Mouse (Mus musculus) stomach, postnatal 0 days (tissue): ENCODE measurements at regions not wholly inside any gene's neighbourhood (a gene's known extent, or its start where the extent isn't known, plus 50 kb on each side); places are given as distances from the start of the nearest gene placed in this dataset.

ENCODE experiments used
- CTCF ChIP-seq: IDR thresholded peaks from 2 replicates; pipeline ENCODE4 v1.5.1; 2016; ENCODE audit warnings: antibody characterized with exemption, low read depth, mild to moderate bottlenecking, moderate library complexity
- EP300 ChIP-seq: optimal IDR thresholded peaks from 2 replicates; pipeline ENCODE3; 2016; ENCODE audit warnings: antibody characterized with exemption

DNA sequence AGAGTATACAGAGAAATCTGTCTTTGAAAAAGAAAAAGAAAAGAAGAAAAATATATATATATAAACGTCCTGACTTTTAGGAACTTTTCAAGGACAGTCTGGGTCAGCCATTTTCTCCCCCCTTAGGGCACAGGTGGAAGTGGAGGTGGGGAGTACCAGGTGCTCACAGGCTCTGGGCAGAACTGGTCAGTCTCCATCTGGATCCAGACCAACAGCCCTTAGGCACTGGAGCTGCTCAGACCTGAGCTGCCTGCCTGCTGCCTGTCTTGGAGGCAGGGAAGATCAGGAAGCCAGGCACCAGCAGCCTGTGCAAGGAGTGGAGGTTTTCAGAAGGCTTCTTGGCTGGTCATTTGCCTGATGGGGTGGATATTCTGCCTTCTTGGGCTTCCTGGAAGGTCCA, 50.7 kb upstream of the Slc2a1 start:
- no peak for TF ChIP-seq CTCF
- no peak for TF ChIP-seq EP300
